Mouse (Mus musculus): ENCODE results near the gene Tppp. TPM values are rescaled to one million over a fixed set of nuclear protein-coding genes. Genes with fewer than 3 reads are reported as not detected.

Gene Tppp
- 0.14 and 0.32 TPM in 2 replicates for polyA plus RNA-seq (2014; fragmentation: Nextera tagmentation; extraction: Ambion mirVana)

DNA sequence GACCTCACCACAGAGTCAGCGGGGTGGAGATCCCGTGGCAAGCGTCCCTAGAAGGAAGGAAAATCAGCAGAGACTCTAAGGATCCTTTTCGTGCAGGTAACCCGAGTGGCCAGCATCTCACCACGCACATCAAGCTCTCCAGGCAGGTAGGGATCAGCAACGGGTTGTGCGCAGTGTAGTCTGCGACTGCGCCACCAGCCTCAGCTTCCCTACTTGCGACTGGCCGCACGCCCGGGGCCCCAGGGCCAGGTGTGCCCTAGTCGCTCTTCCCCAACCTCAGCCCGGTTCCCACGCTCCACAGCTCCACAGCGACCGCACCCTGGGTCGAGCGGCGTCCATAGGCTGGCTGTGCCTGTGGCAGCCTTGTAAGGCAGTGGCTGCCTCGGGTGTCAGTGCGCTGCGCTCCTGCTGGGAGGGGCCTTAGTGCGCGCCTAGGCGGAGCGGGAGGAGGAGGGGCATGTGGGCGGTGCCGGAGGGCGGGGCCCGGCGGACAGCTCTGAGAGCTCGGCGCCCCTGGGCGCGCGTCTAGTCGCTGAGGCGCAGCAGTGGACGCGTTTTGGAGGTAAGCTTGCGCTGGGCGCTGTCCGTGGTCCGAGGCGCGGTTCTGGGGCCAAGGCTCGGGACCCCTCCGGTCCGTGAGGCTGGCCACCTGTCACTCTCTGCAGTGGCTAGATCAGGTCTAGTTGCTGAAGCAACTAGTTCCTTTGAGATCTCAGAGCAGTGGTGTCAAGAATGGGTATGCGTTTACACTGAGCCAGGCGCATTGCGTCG is at the start of gene Tppp:
TSS of gene Tppp (plus strand) at position 460 of the 771 bp plus-strand sequence.
- H3K4me2 ChIP-seq = peak within 1 kb of the TSS; percentile 81
- peak within 1 kb of the TSS; percentile 58 for H3K4me3 ChIP-seq (ENCODE audit: low read depth, low read length)
- H3K27ac ChIP-seq (ENCODE audit: low read depth, low read length) = no peak within 1 kb of the TSS
- no peaks in the 10 kb centered on the region for H3K9me3 ChIP-seq (ENCODE audit: control insufficient read depth, low read length)
- no peaks in the 10 kb centered on the region for H3K36me3 ChIP-seq (ENCODE audit: control insufficient read depth, insufficient read depth, low read length)
- peak within 1 kb of the TSS; percentile 56 for H3K9ac ChIP-seq (ENCODE audit: low read depth, low read length)
- H3K4me1 ChIP-seq (replicated peaks; ENCODE audit: control insufficient read depth, insufficient read depth, low read length) = peaks cover 8% of the 10 kb centered on the region; the same call in 1 of the 2 replicates
- peaks cover 60% of the 10 kb centered on the region for H3K27me3 ChIP-seq (replicated peaks; ENCODE audit: control insufficient read depth, insufficient read depth, low read length)
- DNase-seq (ENCODE audit: low spot score) (peak; percentile 92), ATAC-seq (replicated peaks; ENCODE audit: low FRiP score) (peak; percentile 97)
- WGBS = under 1% methylated on average over 54 of the region's 56 CpGs

DNA sequence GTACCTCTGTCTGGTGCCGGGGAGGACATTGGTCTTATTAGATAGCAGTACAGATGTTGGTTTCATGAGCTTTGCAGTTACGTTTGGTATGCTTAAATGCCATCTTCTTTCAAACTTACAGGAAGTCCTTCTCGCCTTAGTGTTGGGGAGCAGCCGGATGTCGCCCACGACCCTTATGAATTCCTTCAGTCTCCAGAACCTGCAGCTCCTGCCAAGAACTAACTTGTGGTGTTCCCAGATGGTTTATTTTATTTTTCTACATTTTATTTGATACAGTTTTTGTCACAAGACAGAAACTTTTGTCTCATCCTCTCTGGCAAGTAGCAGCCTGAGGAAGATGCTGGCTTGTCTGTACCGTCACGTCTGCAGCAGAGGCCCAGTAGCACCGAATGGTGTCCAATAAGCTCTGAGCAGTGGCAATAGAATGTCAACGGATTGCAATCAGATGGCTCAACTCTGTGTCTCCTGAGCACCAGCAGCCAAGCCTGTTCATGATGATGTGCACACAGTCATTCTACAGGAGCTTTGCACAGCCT is 49.0 kb upstream of the Tppp start:
- H3K27me3 ChIP-seq (replicated peaks; ENCODE audit: control insufficient read depth, insufficient read depth, low read length) = no peaks in the 10 kb centered on the region
- WGBS = 90% methylated on average over 10 of the region's 10 CpGs
- H3K9ac ChIP-seq (ENCODE audit: low read depth, low read length) = no peak overlapping the region
- no peak overlapping the region for H3K4me3 ChIP-seq (ENCODE audit: low read depth, low read length)
- no peaks in the 10 kb centered on the region for H3K4me1 ChIP-seq (replicated peaks; ENCODE audit: control insufficient read depth, insufficient read depth, low read length)
- no peak overlapping the region for H3K4me2 ChIP-seq
- no peaks in the 10 kb centered on the region for H3K9me3 ChIP-seq (ENCODE audit: control insufficient read depth, low read length)
- H3K27ac ChIP-seq (ENCODE audit: low read depth, low read length) = no peak overlapping the region
- H3K36me3 ChIP-seq (ENCODE audit: control insufficient read depth, insufficient read depth, low read length) = peaks cover 23% of the 10 kb centered on the region; the same call in 1 of the 2 replicates
- DNase-seq (ENCODE audit: low spot score) (no peak), ATAC-seq (replicated peaks; ENCODE audit: low FRiP score) (no peak)

- no peaks in the 10 kb centered on the region for H3K27me3 ChIP-seq (replicated peaks; ENCODE audit: control insufficient read depth, insufficient read depth, low read length)
- WGBS = 82% methylated on average over 4 of the region's 4 CpGs
- no peak overlapping the region for H3K9ac ChIP-seq (ENCODE audit: low read depth, low read length)
- H3K27ac ChIP-seq (ENCODE audit: low read depth, low read length) = no peak overlapping the region
- no peaks in the 10 kb centered on the region for H3K4me1 ChIP-seq (replicated peaks; ENCODE audit: control insufficient read depth, insufficient read depth, low read length)
- ATAC-seq (replicated peaks; ENCODE audit: low FRiP score) (no peak), DNase-seq (ENCODE audit: low spot score) (no peak)
- H3K4me2 ChIP-seq = no peak overlapping the region
- no peaks in the 10 kb centered on the region for H3K9me3 ChIP-seq (ENCODE audit: control insufficient read depth, low read length)
- H3K36me3 ChIP-seq (ENCODE audit: control insufficient read depth, insufficient read depth, low read length) = peaks cover 20% of the 10 kb centered on the region; the same call in 1 of the 2 replicates
- no peak overlapping the region for H3K4me3 ChIP-seq (ENCODE audit: low read depth, low read length)
These were observed 48.0 kb upstream of the Tppp start for GRCm38 (mm10) chr13:73961177-73961576.

GRCm38 (mm10) chr13:73963551-73963950 is 45.7 kb upstream of the Tppp start, which contains the start of gene Zdhhc11:
Zdhhc11 (plus strand) TSS chr13:73963851.
- Histone ChIP-seq H3K36me3 (ENCODE audit: control insufficient read depth, insufficient read depth, low read length) (peaks cover 15% of the 10 kb centered on the region; the same call in 1 of the 2 replicates), H3K4me2 (no peak within 1 kb of the TSS), H3K9me3 (ENCODE audit: control insufficient read depth, low read length) (no peaks in the 10 kb centered on the region), H3K9ac (ENCODE audit: low read depth, low read length) (no peak within 1 kb of the TSS), H3K4me1 (replicated peaks; ENCODE audit: control insufficient read depth, insufficient read depth, low read length) (no peaks in the 10 kb centered on the region), H3K4me3 (ENCODE audit: low read depth, low read length) (no peak within 1 kb of the TSS), H3K27me3 (replicated peaks; ENCODE audit: control insufficient read depth, insufficient read depth, low read length) (no peaks in the 10 kb centered on the region), H3K27ac (ENCODE audit: low read depth, low read length) (no peak within 1 kb of the TSS)
- WGBS = 85% methylated on average over 5 of the region's 5 CpGs
- DNase-seq (ENCODE audit: low spot score) (no peak), ATAC-seq (replicated peaks; ENCODE audit: low FRiP score) (no peak)

- ATAC-seq (replicated peaks; ENCODE audit: low FRiP score) (peak; percentile 73), DNase-seq (ENCODE audit: low spot score) (peak; percentile 55)
- WGBS = 24% methylated on average over 12 of the region's 12 CpGs
- no peak overlapping the region for H3K9ac ChIP-seq (ENCODE audit: low read depth, low read length)
- H3K27ac ChIP-seq (ENCODE audit: low read depth, low read length) = no peak overlapping the region
- no peaks in the 10 kb centered on the region for H3K9me3 ChIP-seq (ENCODE audit: control insufficient read depth, low read length)
- no peaks in the 10 kb centered on the region for H3K27me3 ChIP-seq (replicated peaks; ENCODE audit: control insufficient read depth, insufficient read depth, low read length)
- 0 out of 2 replicates have a peak, but pooled peaks cover 2% of the 10 kb centered on the region for H3K4me1 ChIP-seq (replicated peaks; ENCODE audit: control insufficient read depth, insufficient read depth, low read length)
- H3K4me2 ChIP-seq = peak overlapping the region; percentile 47
- no peak overlapping the region for H3K4me3 ChIP-seq (ENCODE audit: low read depth, low read length)
- H3K36me3 ChIP-seq (ENCODE audit: control insufficient read depth, insufficient read depth, low read length) = no peaks in the 10 kb centered on the region
These were observed 38.4 kb upstream of the Tppp start for GRCm38 (mm10) chr13:73970545-73971448.

DNA sequence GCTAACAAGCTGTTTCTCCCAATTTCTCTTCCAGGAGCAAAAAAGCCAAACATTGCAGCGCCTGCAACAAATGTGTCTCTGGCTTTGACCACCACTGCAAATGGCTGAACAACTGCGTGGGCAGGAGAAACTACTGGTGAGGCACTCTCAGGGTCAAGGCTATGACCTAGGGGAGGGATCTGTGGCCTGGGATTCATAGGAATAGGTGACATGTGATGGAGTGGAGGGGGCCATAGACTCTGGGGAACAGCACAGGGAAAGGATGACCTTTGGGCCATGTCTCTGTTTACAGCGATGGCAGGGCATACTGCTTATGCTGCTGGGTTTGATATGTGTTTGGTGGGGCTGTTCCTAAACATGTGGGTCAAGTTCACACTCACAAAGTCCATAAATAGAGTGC is 34.7 kb upstream of the Tppp start:
- Histone ChIP-seq H3K27me3 (replicated peaks; ENCODE audit: control insufficient read depth, insufficient read depth, low read length) (no peaks in the 10 kb centered on the region), H3K4me3 (ENCODE audit: low read depth, low read length) (no peak overlapping the region), H3K9ac (ENCODE audit: low read depth, low read length) (no peak overlapping the region), H3K9me3 (ENCODE audit: control insufficient read depth, low read length) (no peaks in the 10 kb centered on the region), H3K4me2 (no peak overlapping the region), H3K36me3 (ENCODE audit: control insufficient read depth, insufficient read depth, low read length) (no peaks in the 10 kb centered on the region), H3K4me1 (replicated peaks; ENCODE audit: control insufficient read depth, insufficient read depth, low read length) (0 out of 2 replicates have a peak, but pooled peaks cover 2% of the 10 kb centered on the region), H3K27ac (ENCODE audit: low read depth, low read length) (no peak overlapping the region)
- 78% methylated on average over 3 of the region's 3 CpGs for WGBS
- DNase-seq (ENCODE audit: low spot score) = no peak
- ATAC-seq (replicated peaks; ENCODE audit: low FRiP score) = no peak

DNA sequence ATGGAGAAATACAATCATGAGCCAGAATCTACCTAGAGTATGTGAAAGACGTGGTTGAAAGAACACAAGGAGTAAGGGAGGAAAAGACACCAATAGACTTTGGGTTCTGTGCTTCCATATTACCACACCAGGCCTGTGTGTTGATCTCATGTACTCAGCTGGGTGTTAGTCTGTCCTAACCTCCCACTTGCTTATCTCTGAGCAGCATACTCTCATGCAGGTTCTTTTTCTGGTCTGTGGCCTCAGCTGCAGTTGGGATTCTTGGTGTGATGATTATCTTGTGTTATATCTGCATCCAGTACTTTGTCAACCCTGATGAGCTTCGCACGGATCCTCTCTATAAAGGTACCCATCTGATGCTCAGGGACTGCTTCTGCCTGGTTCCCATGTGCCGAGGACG is 32.3 kb upstream of the Tppp start:
- 77% methylated on average over 5 of the region's 5 CpGs for WGBS
- Histone ChIP-seq H3K4me3 (ENCODE audit: low read depth, low read length) (no peak overlapping the region), H3K36me3 (ENCODE audit: control insufficient read depth, insufficient read depth, low read length) (no peaks in the 10 kb centered on the region), H3K27me3 (replicated peaks; ENCODE audit: control insufficient read depth, insufficient read depth, low read length) (no peaks in the 10 kb centered on the region), H3K9ac (ENCODE audit: low read depth, low read length) (no peak overlapping the region), H3K4me2 (no peak overlapping the region), H3K9me3 (ENCODE audit: control insufficient read depth, low read length) (no peaks in the 10 kb centered on the region), H3K4me1 (replicated peaks; ENCODE audit: control insufficient read depth, insufficient read depth, low read length) (no peaks in the 10 kb centered on the region), H3K27ac (ENCODE audit: low read depth, low read length) (no peak overlapping the region)
- ATAC-seq (replicated peaks; ENCODE audit: low FRiP score) (0 out of 2 replicates have a peak, but pooled peaks have one; percentile 43), DNase-seq (ENCODE audit: low spot score) (no peak)

DNA sequence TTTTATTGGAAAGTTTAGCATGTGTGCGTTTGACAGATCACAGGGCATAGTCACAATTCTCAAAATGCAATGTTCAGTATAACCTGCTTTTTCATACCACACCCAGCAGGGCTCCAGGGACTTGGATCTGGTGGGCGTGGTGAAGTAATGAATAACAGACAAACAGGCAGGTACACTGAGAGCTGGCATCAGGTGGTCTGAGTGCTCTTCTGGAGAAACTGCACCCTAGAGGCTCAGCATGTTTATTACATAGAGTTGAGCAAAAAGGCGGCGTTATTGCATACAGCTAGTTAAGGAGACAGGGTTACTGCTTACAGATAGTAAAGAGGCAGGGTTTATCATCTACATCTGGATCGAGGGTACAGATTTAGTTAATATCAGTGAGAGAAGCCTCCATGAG is 18.9 kb upstream of the Tppp start:
- no peak overlapping the region for H3K4me3 ChIP-seq (ENCODE audit: low read depth, low read length)
- no peak for DNase-seq (ENCODE audit: low spot score)
- H3K9me3 ChIP-seq (ENCODE audit: control insufficient read depth, low read length) = no peaks in the 10 kb centered on the region
- ATAC-seq (replicated peaks; ENCODE audit: low FRiP score) = peak; percentile 53
- peak overlapping the region; percentile 4; the same call in 1 of the 2 replicates for H3K4me2 ChIP-seq
- H3K27ac ChIP-seq (ENCODE audit: low read depth, low read length) = no peak overlapping the region
- H3K36me3 ChIP-seq (ENCODE audit: control insufficient read depth, insufficient read depth, low read length) = no peaks in the 10 kb centered on the region
- no peaks in the 10 kb centered on the region for H3K27me3 ChIP-seq (replicated peaks; ENCODE audit: control insufficient read depth, insufficient read depth, low read length)
- no peak overlapping the region for H3K9ac ChIP-seq (ENCODE audit: low read depth, low read length)
- H3K4me1 ChIP-seq (replicated peaks; ENCODE audit: control insufficient read depth, insufficient read depth, low read length) = no peaks in the 10 kb centered on the region; the same call in none of the 2 replicates
- WGBS = 69% methylated on average over 5 of the region's 5 CpGs

All from liver, embryonic 11.5 days (tissue).